Mouse (Mus musculus) thymus, postnatal 0 days (tissue): ENCODE results near the gene Grip2. TPM values are rescaled to one million over a fixed set of nuclear protein-coding genes. Genes with fewer than 3 reads are reported as not detected.

Source experiments
- DNase-seq: peaks from one replicate; pipeline ENCODE4 v3.0.0-alpha.2; 2015; ENCODE audit warnings: low spot score
- polyA plus RNA-seq: library from polyadenylated mRNA; unstranded; fragments of >200 nt; fragmentation: Nextera tagmentation; extraction: Ambion mirVana; gene quantifications from 2 replicates; pipeline ENCODE4 v1.2.1, GENCODE M21; 2015

Gene Grip2
- polyA plus RNA-seq, 1 experiment from 2014 or later, result 0.05 TPM

DNA sequence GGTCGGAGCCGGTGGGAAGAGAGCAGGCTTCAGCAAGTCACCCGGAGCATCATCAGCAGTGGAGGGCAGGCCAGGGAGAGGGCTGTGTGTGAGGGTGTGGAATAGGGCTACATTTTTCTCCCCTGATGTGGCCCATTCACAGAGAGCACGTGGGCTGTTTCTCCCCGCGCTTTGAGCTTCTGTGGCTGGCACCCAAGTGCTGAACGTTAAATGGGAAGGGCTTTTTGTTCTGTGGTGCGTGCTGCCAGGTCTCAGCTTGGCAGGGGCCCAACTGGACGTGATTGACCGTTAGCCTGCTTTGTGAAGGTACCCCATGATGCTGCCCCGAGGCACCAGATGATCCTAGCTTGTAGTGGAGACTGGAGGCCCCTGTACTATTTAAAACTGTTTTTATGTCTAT is 94.9 kb downstream of the Grip2 start:
- DNase-seq, result no peak

DNA sequence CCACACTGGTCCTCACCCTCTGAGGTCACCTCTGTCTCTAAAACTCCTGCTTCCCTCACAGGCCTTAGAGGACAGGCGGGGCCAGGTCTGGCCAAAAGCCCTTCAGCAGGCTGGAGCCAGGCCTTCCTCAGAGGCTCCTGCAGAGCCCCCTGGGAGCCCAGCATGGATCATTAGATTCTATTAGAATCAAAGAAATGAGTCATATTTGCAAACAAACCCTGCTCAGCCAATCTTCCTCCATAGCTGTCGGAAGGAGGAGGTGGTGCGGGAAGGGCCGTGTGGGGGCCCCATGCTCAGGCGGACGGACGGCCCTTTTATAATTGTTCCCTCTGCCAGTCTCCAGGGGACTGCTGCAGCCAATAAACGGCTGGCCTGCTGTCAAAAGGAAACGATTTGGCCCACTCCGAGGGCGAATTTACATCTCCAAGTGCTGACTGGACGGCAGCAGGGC is 97.3 kb downstream of the Grip2 start:
- no peak for DNase-seq

DNA sequence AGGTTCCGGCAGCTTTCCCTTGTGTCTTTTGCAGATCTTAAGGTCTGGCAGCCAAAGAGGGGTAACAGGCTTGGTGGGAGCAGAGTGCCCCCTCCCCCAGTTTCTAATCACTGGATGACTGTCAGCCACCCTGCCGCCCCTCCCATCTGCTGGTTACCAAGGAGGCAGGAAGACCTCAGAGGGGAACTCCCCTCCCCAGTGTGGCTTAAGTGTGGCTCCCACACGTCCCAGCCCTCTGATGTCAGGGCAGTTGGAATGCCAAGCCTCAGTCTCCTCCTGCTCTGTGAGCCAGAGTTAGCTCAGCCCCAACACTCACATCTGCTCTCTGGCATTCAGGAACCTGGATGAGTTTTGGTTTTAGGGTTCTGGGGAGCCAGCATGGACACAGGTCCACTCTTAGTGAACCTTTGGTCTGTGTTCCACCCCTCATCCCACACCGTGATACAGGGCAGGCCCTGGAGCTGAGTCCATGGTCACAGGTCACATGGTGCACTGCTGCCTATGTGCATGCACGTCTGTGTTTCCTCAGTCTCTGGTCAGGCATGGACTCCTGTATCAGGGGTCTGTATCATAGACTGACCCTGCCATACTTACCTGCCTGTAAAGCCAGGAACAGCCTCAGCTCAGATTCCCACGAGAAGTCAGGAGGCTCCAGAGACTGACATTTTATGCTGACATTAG is 98.0 kb downstream of the Grip2 start:
- no peak for DNase-seq

- DNase-seq, result no peak
These were observed 99.7 kb downstream of the Grip2 start for GRCm38 (mm10) chr6:91727361-91727760.

DNA sequence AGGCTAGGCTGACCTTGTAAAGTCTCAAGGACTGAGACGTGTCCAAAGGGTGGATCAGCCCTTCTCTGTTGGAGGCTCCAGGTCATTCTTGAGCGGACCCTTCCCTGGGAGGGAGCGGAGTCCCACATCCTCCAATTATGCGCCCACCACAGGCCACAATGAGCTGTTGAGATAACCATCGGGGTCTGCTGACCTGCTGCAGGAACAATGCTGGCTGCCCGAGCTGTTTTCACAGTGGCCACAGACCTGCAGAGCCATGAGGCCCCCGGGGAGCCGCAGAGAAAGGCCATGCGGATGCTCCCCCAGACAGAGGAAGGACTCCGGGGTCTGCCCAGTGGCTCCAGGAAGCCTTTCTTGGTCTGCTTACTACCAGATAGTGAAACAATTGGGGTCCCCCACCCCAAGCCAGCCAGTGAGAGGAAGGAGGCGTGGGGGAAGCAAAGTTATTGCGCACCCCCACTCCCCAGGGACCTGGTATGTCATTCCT is 105.8 kb downstream of the Grip2 start:
- DNase-seq, result no peak

GRCm38 (mm10) chr6:91720588-91721214 is 106.3 kb downstream of the Grip2 start:
- DNase-seq, result no peak

- no peak for DNase-seq
These were observed 107.1 kb downstream of the Grip2 start for GRCm38 (mm10) chr6:91719865-91720533.

DNA sequence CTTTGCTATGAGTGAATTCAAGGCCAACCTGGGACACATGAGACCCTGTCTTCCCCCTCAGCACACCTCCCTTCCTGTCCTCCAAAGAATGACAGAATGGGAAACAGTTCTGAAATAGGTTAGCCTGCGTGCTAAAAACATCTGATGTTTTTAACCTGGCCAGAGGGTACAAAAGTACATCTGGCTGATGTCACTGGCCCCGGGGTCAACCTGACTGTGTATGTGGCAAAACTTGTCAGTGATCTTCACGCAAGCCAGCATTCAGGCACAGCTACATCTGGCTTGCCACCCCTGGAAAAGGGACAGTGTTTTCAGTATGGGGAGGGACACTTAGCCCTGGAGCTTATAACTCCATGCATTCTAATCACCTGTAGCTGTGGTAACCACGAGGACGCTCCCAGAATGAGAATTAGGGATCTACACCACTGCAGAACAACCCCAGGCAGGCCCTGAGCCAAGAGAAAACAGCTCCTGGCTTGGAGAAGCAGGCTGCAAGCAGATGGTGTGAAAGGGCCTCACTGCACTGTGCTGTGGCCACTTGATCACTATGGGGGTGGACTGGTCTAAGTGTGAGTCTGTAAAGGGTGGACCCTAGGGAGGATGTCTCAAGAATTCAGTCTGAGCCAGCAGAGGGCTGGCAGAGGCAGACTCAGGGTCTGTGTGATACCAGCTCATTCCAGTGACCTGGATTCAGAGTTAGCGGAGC is 107.9 kb downstream of the Grip2 start:
- DNase-seq, result no peak

- DNase-seq, result no peak
These were observed 108.4 kb downstream of the Grip2 start for GRCm38 (mm10) chr6:91718603-91719002.

GRCm38 (mm10) chr6:91718067-91718466 is 109.0 kb downstream of the Grip2 start:
- DNase-seq, result no peak

- no peak for DNase-seq
These were observed 110.9 kb downstream of the Grip2 start for GRCm38 (mm10) chr6:91715988-91716810.

- DNase-seq, result no peak
These were observed 112.0 kb downstream of the Grip2 start for GRCm38 (mm10) chr6:91715023-91715422.

DNA sequence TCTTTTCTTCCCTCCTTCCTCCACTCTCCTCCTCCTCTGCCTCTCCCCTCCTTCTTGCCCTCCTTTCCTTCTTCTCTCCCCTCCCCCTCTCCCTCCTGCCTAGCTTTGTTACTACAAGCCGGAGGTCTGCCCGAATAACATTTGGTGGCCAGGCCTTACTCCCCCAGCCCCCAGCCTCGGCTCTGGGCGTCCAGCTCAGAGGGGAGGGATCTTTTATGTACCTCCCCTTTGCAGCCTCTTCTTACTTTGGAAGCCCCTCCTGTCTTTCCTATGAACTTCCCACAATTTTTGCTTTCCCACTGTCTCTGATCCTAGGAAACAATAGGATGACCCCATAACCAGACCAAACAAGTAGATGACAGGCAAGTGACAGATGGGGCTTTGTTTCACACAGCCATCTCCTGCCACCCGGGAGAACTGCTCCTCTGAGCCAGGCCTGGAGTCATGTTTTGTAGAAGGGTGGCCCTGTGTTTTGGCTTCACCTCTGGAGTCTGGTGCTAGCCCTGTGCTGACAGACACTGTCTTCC is 113.6 kb downstream of the Grip2 start:
- DNase-seq, result no peak

DNA sequence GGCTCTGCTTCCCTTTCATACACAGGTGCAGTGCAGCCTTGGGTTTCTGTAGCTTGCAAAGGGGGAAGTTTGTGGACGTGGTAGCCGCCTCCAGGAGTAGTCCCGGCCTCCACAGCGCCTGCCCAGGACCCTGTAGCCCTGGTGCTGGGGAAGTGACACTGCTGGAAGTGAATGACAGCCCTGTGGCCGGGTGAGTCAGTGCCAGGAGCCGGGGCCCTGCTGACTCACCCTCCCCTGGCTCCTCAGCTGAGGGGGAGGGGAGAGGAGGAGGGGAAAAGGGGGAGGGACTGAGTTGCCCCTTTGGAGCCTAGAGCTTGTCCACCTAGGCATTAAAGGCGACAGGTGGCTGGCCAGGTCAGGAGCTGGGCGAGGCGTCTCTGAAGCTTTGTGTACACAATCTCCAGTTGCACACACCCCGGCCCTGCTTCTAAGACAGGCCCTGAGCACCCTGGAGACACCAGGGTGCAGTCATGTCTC is 114.2 kb downstream of the Grip2 start:
- peak; percentile 37 for DNase-seq

- peak; percentile 40 for DNase-seq
These were observed 114.8 kb downstream of the Grip2 start for GRCm38 (mm10) chr6:91712097-91712854.
